Comparison of ENCODE assay signal across 8 mouse cellular contexts in genomic region chr11:5485193-5486011, GRCm38 (mm10). TPM values are rescaled to one million over a fixed set of nuclear protein-coding genes. Genes with fewer than 3 reads are reported as not detected.
DNase-seq lines count a peak whose midpoint lies in the region; ATAC-seq and TF ChIP-seq lines count a peak whose summit lies in the region.

No protein-coding gene starts in this region.

- 0 out of 2 replicates have a peak, but pooled peaks cover 4% of the 10 kb centered on the region for H3K36me3 ChIP-seq in E14TG2a.4 (ENCODE audit: insufficient read depth, low read length)
- H3K36me3 ChIP-seq in forebrain, embryonic 11.5 days (ENCODE audit: control insufficient read depth, insufficient read depth, low read length) = no peaks in the 10 kb centered on the region
- no peaks in the 10 kb centered on the region for H3K36me3 ChIP-seq in heart, embryonic 16.5 days (ENCODE audit: control insufficient read depth, insufficient read depth)
- H3K36me3 ChIP-seq in liver, embryonic 13.5 days = no peaks in the 10 kb centered on the region
- H3K36me3 ChIP-seq in stomach, embryonic 14.5 days (ENCODE audit: control insufficient read depth, insufficient read depth, low read length) = no peaks in the 10 kb centered on the region

- peak overlapping the region; percentile 52 for H3K4me2 ChIP-seq in forebrain, embryonic 11.5 days (ENCODE audit: low read depth, low read length, severe bottlenecking)
- peak overlapping the region; percentile 66 for H3K4me2 ChIP-seq in heart, embryonic 16.5 days (ENCODE audit: low read depth, low read length)
- peak overlapping the region; percentile 76 for H3K4me2 ChIP-seq in liver, embryonic 13.5 days
- peak overlapping the region; percentile 39 for H3K4me2 ChIP-seq in stomach, embryonic 14.5 days (replicated peaks; ENCODE audit: low read depth, low read length)

- H3K27me3 ChIP-seq in E14TG2a.4 (ENCODE audit: insufficient read depth, low read length) = no peaks in the 10 kb centered on the region
- H3K27me3 ChIP-seq in forebrain, embryonic 11.5 days (ENCODE audit: control insufficient read depth, insufficient read depth, low read length) = no peaks in the 10 kb centered on the region
- H3K27me3 ChIP-seq in heart, embryonic 16.5 days (ENCODE audit: control insufficient read depth, insufficient read depth, low read length) = no peaks in the 10 kb centered on the region
- H3K27me3 ChIP-seq in liver, embryonic 13.5 days = no peaks in the 10 kb centered on the region
- no peaks in the 10 kb centered on the region for H3K27me3 ChIP-seq in stomach, embryonic 14.5 days (ENCODE audit: control insufficient read depth, insufficient read depth, low read length)

- TF ChIP-seq CTCF in E14TG2a.4 (conservative IDR thresholded peaks at IDR 0.05; ENCODE audit: low read length) = peak; percentile 94

- peaks cover 82% of the 10 kb centered on the region for H3K4me1 ChIP-seq in E14TG2a.4 (replicated peaks; ENCODE audit: low read depth, low read length)
- H3K4me1 ChIP-seq in forebrain, embryonic 11.5 days (replicated peaks; ENCODE audit: control insufficient read depth, insufficient read depth, low read length) = no peaks in the 10 kb centered on the region
- H3K4me1 ChIP-seq in heart, embryonic 16.5 days (ENCODE audit: control insufficient read depth, insufficient read depth, low read length) = no peaks in the 10 kb centered on the region
- peaks cover 12% of the 10 kb centered on the region for H3K4me1 ChIP-seq in liver, embryonic 13.5 days (replicated peaks)
- H3K4me1 ChIP-seq in stomach, embryonic 14.5 days (ENCODE audit: control insufficient read depth, insufficient read depth, low read length) = no peaks in the 10 kb centered on the region

- no peak overlapping the region for H3K27ac ChIP-seq in forebrain, embryonic 11.5 days (ENCODE audit: low read depth, low read length)
- H3K27ac ChIP-seq in heart, embryonic 16.5 days (ENCODE audit: low read length) = 0 out of 2 replicates have a peak overlapping the region, but pooled peaks have one; percentile 2
- peak overlapping the region; percentile 64 for H3K27ac ChIP-seq in liver, embryonic 13.5 days
- H3K27ac ChIP-seq in stomach, embryonic 14.5 days (ENCODE audit: low read length) = no peak overlapping the region

- peak; percentile 87 for DNase-seq in c-Kit-positive CD71-positive TER-119-negative erythroid progenitor cells, embryonic 14.5 days (ENCODE audit: low read depth)
- peak; percentile 91 for DNase-seq in forebrain, embryonic 11.5 days (ENCODE audit: low spot score)
- peak; percentile 93 to 94 for DNase-seq in kidney, postnatal 25 days
- peak; percentile 74 for DNase-seq in liver, embryonic 13.5 days
- peak; percentile 78 to 83 for DNase-seq in natural killer cell, adult 2 months (ENCODE audit: low spot score in 2 of 2)

- WGBS in forebrain, embryonic 11.5 days = 21% methylated on average over 15 of the region's 15 CpGs
- 7% methylated on average over 15 of the region's 15 CpGs for WGBS in heart, embryonic 16.5 days
- 8% methylated on average over 15 of the region's 15 CpGs for WGBS in liver, embryonic 13.5 days (ENCODE audit: insufficient replicate concordance)
- 18% methylated on average over 15 of the region's 15 CpGs for WGBS in stomach, embryonic 14.5 days

- H3K9ac ChIP-seq in forebrain, embryonic 11.5 days (ENCODE audit: low read length) = peak overlapping the region; percentile 53
- peak overlapping the region; percentile 58 for H3K9ac ChIP-seq in heart, embryonic 16.5 days (ENCODE audit: low read length)
- peak overlapping the region; percentile 75 for H3K9ac ChIP-seq in liver, embryonic 13.5 days
- H3K9ac ChIP-seq in stomach, embryonic 14.5 days (replicated peaks; ENCODE audit: low read depth, low read length) = no peak overlapping the region; the same call in 1 of the 2 replicates

- ATAC-seq in forebrain, embryonic 11.5 days (replicated peaks; ENCODE audit: low FRiP score) = peak; percentile 65; the same call in 1 of the 2 replicates
- ATAC-seq in heart, embryonic 16.5 days (replicated peaks; ENCODE audit: extremely low read depth, insufficient read depth, low FRiP score) = peak; percentile 78
- peak; percentile 73 for ATAC-seq in liver, embryonic 13.5 days (ENCODE audit: low read depth)
- peak; percentile 67; the same call in 1 of the 2 replicates for ATAC-seq in stomach, embryonic 14.5 days (ENCODE audit: insufficient number of reproducible peaks, insufficient read depth, low FRiP score, low read depth)

- no peaks in the 10 kb centered on the region for H3K9me3 ChIP-seq in E14TG2a.4 (ENCODE audit: low read length)
- no peaks in the 10 kb centered on the region for H3K9me3 ChIP-seq in forebrain, embryonic 11.5 days (ENCODE audit: control insufficient read depth, low read length)
- H3K9me3 ChIP-seq in heart, embryonic 16.5 days (replicated peaks; ENCODE audit: control insufficient read depth, low read length) = no peaks in the 10 kb centered on the region
- no peaks in the 10 kb centered on the region for H3K9me3 ChIP-seq in liver, embryonic 13.5 days (replicated peaks)
- H3K9me3 ChIP-seq in stomach, embryonic 14.5 days (ENCODE audit: control insufficient read depth, low read depth, low read length) = no peaks in the 10 kb centered on the region

- H3K4me3 ChIP-seq in E14TG2a.4 (replicated peaks; ENCODE audit: low read length) = peak overlapping the region; percentile 76
- H3K4me3 ChIP-seq in forebrain, embryonic 11.5 days (ENCODE audit: low read depth, low read length) = peak overlapping the region; percentile 22
- peak overlapping the region; percentile 47 for H3K4me3 ChIP-seq in heart, embryonic 16.5 days (ENCODE audit: low read length)
- peak overlapping the region; percentile 61 for H3K4me3 ChIP-seq in liver, embryonic 13.5 days (replicated peaks)
- peak overlapping the region; percentile 24 for H3K4me3 ChIP-seq in stomach, embryonic 14.5 days (ENCODE audit: low read depth, low read length)

RNA-seq across cellular contexts. Expression of gene Xbp1, which starts 35.1 kb away (rescaled TPM):
- polyA plus RNA-seq in forebrain, embryonic 11.5 days (2014; fragmentation: Nextera tagmentation; extraction: Ambion mirVana) = 117 and 119 TPM in 2 replicates
- 135 and 151 TPM in 2 replicates for polyA plus RNA-seq in heart, embryonic 16.5 days (2015; fragmentation: Nextera tagmentation; extraction: Ambion mirVana)
- 82.1 and 95.7 TPM in 2 replicates for polyA plus RNA-seq in liver, embryonic 13.5 days (2015; fragmentation: Nextera tagmentation; extraction: Ambion mirVana)
- polyA plus RNA-seq in stomach, embryonic 14.5 days (2014; fragmentation: Nextera tagmentation; extraction: Ambion mirVana) = 164 and 206 TPM in 2 replicates

RNA-seq across cellular contexts. Expression of gene Znrf3, which starts 40.8 kb away (rescaled TPM):
- 11.7 and 12.9 TPM in 2 replicates for polyA plus RNA-seq in forebrain, embryonic 11.5 days (2014; fragmentation: Nextera tagmentation; extraction: Ambion mirVana)
- 6.5 and 7.3 TPM in 2 replicates for polyA plus RNA-seq in heart, embryonic 16.5 days (2015; fragmentation: Nextera tagmentation; extraction: Ambion mirVana)
- 4.1 and 4.6 TPM in 2 replicates for polyA plus RNA-seq in liver, embryonic 13.5 days (2015; fragmentation: Nextera tagmentation; extraction: Ambion mirVana)
- polyA plus RNA-seq in stomach, embryonic 14.5 days (2014; fragmentation: Nextera tagmentation; extraction: Ambion mirVana) = 17.2 and 19.7 TPM in 2 replicates

RNA-seq across cellular contexts. Expression of gene Ccdc117, which starts 56.6 kb away (rescaled TPM):
- 27.9 and 29.9 TPM in 2 replicates for polyA plus RNA-seq in forebrain, embryonic 11.5 days (2014; fragmentation: Nextera tagmentation; extraction: Ambion mirVana)
- 12.9 and 13.0 TPM in 2 replicates for polyA plus RNA-seq in heart, embryonic 16.5 days (2015; fragmentation: Nextera tagmentation; extraction: Ambion mirVana)
- polyA plus RNA-seq in liver, embryonic 13.5 days (2015; fragmentation: Nextera tagmentation; extraction: Ambion mirVana) = 8.6 and 11.4 TPM in 2 replicates
- 17.7 and 19.4 TPM in 2 replicates for polyA plus RNA-seq in stomach, embryonic 14.5 days (2014; fragmentation: Nextera tagmentation; extraction: Ambion mirVana)

Comparison
In these comparisons a context has a peak if more than half of its experiments do, and no peak if none do; other contexts are left out.
1. H3K4me3 ChIP-seq: peak in every context shown above with its lines; median percentile 76 in E14TG2a.4; 61 in liver, embryonic 13.5 days; 47 in heart, embryonic 16.5 days; 24 in stomach, embryonic 14.5 days; 22 in forebrain, embryonic 11.5 days.
2. H3K27ac ChIP-seq: peak in heart, embryonic 16.5 days (single experiment) and liver, embryonic 13.5 days (single experiment); none in forebrain, embryonic 11.5 days (single experiment) and stomach, embryonic 14.5 days (single experiment).
3. Peak in every context shown above with its lines, with median percentiles within 50 percentile points of each other: DNase-seq, ATAC-seq and H3K4me2 ChIP-seq.